Mouse (Mus musculus) CH12.LX (cell line): Measurements from ENCODE around the gene Rrbp1.

ENCODE experiments used
- BHLHE40 ChIP-seq: IDR thresholded peaks from 2 replicates; pipeline ENCODE4 v1.6.1; 2011; ENCODE audit warnings: mild to moderate bottlenecking, low read depth, low read length, improper control_type of control experiment
- POLR2A ChIP-seq: IDR thresholded peaks from 2 replicates; pipeline ENCODE4 v1.6.1; 2011; ENCODE audit warnings: low read depth, mild to moderate bottlenecking, improper control_type of control experiment, low read length
- TCF12 ChIP-seq: IDR thresholded peaks from 2 replicates; pipeline ENCODE4 v1.6.1; 2014; ENCODE audit warnings: low read depth, mild to moderate bottlenecking, inconsistent platforms, low read length, improper control_type of control experiment

DNA sequence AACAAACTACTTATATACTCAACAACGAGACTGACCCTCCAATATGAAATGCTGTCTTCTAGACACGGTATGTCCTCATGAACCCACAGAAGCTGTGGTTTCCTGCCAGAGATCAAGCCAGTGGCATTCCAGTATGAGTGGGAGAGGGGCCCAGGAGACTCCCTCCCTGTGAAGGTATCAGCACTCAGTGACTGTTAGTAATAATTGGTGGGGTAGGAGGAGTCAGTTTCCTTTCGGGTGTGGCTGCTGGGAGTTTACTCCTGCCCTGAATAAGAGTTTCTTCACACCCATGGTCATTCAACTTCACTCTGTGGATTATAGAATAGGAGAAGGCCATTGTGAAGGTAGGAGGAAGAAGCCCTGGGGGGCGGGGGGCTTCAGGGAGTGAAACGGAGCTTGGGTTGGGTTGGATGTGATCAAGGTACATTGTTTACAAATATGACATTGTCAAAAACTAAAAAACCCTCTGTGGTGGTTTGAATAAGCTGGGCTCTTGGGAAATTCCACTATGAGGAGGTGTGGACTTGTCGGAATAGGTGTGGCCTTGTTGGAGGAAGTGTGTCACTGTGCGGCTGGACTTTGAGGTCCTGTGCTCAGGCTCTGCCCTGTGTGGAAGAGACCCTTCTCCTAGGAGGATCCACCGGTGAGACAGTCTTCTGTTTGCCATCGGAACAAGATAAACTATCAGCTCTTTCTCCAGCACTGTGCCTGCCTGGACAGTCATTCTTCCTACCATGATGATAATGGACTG is 111.4 kb downstream of the Rrbp1 start:
- TF ChIP-seq BHLHE40 (no peak), TCF12 (peak; percentile 38; the same call in 1 of the 2 replicates), POLR2A (peak; percentile 58)
